Mouse (Mus musculus) yolk sac, embryonic 10.5 days (tissue): Measurements from ENCODE around the gene Mmd2.

Source experiments
- DNase-seq: peaks from one replicate; pipeline ENCODE4 v3.0.0-alpha.2; 2017; ENCODE audit warnings: low spot score

Mmd2 gene

DNA sequence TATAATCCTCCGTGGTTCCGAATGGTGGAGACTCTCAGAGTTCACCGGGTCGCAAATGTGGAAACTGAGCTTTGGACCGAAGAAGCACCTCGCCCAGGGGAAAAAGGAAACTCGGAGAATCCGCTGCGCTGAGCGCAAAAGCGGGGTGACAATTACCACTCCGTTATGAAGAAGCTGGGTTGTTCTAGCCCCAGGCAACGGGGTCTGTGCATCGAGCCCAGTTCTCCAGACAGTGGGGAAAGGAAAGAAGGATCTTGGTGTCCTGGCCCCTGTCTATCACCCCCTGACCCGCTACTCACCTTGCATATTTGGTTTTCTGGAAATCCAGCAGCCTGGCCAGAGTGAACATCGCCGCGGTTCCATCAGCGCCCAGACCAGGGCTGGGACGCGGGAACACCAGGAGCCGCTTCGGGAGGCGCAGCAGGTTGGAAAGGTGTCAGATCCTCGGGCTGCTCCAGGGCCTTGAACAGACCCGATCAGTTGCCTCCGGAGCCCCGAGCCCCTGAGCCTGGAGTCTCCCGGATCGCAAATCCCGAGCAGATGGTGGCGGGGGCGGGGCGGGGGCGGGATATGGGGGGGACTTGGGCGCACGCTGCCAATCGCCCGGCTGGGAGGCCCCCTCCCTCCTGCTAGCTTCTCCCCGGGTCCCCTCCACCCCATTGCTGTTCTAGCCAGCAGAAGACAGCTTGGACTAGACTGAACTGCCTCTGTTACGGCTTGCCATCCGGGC lies at the start of gene Mmd2:
TSS of gene Mmd2 (minus strand) at position 542 of the 730 bp plus-strand sequence.
- DNase-seq = no peak

DNA sequence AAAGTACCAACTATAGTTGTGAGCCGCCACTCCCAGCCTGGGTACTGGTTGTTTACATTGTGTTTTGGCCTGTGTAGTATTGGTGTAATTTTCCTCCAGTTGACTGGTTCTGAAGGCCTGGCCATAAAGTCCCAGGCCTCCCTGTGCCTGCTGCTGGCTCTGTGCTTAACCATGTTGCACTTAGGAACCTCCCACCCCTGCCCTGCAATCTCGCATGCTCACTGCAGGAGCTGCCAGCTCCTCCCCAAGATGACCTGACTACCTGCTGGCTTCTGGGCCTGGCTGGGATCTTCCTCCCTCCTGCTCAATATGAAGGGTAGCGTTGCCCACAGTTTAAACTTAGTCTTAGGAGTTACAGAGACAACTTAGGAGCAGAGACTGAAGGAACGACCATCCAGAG lies 43.7 kb upstream of the Mmd2 start:
- DNase-seq = no peak

DNA sequence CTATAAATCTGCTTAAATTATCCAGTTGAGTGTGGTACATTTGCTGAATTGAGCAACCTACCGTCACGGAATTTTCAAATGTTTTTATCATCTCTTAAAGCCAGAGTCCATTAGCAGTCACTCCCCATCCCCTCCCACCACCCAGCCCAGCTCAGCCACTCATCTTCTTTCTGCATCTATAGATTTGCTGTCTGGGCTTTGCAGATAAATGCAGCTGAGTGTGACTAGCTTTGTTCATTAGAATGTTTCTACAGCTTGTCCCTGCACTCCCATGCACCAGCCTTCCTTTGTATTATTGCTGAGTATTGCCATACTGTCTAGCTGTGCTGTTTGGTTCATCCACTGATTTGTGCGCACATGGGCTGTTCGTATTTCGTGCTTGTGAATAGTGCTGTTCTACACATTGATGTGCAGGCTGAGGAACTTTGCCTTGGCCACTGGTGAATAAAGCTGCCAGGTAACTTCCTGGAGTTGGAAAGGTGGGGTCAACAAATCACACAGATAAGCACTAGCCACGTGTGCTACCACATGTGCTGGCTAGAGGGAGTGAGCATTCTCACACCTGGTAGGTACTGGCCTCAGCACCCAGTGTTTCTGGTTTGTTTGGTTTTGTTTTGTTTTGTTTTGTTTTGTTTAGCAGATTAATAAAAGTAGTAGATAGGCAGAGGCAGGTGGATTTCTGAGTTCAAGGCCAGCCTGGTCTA lies 42.3 kb upstream of the Mmd2 start:
- peak; percentile 24 for DNase-seq

DNA sequence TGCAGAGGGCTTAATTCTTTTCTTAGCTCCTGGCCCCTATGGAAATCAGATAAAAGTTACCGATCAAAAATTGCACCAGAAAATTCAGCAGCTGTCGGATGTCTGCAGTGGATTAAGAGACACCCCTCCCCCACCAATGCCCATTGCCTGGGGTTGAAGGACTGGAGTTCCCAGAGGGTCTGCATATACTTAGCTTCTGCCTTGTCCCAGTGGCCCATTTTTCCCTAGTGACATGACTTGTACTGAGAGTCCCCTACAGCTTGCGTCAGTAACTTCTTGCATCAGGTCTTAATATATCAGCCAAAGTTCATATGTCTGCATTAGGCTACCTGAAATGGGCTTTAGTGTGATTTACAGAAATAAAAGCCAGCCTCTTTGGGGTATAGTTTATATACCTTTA lies 41.8 kb upstream of the Mmd2 start:
- DNase-seq = no peak

DNA sequence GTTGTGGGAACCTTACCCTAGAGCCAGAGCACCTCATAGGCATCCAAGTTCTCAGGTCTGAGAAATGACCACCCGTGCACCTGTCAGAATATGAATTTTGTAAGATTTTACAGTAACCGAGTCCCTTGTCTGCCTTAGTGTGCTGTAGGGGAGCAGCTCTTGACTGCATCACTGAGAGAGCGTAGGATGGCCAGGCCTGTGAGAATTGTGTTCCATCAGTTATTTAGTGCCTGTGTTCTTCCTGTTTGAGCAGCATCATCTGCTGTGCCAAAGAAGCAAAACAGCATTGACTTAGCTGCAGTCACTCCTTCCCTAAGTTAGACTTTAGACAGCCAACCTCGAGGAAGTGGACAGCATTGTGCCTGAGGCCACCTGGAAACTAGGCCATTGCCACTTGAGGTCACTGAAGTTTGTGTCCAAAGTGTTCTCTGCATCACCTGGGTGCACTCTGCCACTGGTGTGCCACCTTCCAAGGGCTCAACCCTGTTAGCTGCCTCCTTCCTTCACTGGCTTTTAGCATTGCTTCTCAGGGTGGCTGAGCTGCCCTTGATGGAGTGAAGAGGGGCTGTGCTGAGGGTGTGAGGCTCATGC lies 41.0 kb upstream of the Mmd2 start:
- no peak for DNase-seq

DNA sequence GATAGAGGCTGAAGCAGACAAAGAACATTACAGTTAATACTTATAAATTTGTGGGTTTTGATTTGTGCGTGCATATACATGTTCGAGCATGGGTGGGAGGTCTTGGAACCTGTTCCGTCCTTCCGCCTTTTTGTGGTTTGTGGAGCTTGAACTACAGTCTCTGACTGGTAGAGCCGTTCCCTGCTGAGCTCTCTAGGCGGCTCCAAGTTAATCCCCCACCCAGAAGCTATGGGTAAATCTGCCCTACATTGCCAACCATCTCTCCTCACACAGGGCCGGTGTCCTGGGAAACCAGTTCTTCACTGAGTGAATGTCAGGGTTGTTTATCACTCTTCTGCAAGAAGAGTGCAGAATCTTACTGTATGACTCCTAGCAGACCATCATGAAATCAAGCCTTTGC lies 39.6 kb upstream of the Mmd2 start:
- DNase-seq = no peak

DNA sequence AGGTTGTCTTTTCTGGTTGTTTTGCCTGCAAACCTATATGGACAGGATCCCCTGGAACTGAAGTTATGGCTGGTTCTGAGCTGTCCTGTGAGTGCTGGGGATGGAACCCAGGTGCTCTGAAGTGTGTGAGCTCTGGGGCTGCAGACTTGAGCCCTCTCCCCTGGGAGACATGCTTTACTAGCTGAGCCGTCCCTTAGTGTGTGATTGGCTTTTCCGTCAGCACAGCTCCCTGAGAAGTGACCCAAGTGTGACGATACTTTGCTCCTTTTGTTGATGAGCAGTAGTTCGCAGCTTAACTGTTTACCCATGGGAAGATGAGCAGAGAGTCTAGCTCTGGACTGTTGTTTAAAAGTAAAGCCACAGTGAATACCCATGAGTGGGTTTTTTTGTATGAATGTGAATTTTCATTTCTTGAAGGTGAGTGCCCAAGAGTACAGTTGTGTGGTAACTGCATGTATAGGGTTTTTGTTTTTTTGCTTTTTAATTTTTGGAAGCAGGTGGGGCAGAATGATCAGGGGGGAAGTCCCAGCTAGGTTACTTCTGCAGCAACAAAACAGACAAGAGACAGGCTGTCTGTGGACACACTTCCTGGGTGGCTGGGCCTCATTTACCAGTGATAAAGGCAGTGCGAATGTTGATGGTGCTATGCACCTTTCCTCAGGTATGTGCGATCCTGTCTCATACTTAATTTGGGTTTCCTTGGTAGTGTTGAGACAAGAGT lies 32.9 kb upstream of the Mmd2 start:
- no peak for DNase-seq

DNA sequence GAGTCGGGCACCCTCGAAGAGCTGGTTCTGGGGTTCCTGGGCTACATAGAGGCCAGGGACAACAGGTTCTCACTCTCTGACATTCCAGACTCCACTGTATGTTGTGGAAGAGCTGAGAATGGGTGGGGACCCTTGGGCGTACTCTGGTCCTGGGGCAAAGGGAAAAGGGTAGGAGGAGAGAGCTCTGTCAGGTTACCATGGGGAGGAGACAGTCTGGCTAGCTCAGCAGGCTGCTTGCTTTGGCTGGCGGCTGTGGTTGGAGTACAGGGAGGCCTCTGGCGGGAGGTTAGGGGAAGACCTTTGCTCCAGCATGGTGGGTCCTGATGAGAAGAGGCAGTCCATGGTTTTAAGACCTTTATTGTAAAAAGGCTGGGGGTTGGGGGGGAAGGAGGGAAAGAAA lies 31.5 kb upstream of the Mmd2 start:
- DNase-seq = peak; percentile 69

DNA sequence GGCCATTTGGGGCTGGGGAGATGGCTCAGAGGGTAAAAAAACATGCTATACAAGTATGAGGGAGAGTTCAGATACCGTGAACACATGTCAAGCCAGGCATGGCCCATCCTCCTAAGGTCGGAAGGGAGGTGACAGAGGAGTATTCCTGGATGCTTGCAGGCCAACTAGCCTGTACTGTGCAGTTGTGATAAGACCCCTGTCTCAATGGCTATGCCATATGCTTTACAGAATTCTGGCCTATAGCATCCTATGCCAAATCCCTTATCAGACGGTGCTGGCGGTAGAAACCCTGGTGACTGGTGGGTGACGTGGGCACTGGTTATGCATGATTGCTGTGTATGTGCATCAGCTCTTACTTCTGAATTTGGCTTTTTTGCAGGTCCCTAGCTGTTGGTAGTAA lies 29.2 kb upstream of the Mmd2 start:
- no peak for DNase-seq

DNA sequence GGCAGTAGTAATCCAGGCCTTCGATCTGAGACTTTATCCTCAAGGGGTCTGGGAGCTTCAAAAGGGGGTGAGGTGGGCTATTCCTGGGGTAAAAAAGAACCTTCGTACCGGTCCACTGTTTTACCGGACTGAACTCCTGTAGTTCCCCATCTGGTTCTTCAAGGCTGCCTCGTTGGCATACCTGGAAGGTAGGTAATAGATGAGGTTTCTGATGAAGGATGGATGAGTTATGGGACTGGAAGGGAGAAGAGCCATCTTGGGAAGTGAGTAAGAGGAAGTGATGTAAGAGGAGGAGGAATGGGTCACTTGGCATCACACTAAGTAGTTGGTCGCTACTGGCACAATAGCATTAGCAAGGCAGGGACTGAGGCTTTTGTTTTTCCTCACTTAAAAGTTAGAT lies 21.6 kb upstream of the Mmd2 start:
- no peak for DNase-seq

DNA sequence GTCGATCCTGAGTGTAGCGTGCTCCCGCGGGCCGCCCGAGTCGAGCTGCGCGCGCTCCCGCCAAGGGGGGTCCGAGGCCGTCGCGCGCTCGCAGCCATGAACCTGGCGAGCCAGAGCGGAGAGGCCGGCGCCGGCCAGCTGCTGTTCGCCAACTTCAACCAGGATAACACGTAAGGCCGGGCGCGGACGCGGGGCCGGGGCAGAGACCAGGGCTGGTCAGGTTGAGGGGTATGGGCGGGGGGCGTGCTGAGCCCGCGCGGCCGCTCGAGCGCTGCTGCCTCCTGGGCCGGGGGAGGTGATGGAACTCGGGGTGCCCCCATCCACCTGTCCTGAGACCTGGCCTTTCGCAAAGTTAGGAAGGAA lies 21.0 kb upstream of the Mmd2 start:
- DNase-seq = no peak

DNA sequence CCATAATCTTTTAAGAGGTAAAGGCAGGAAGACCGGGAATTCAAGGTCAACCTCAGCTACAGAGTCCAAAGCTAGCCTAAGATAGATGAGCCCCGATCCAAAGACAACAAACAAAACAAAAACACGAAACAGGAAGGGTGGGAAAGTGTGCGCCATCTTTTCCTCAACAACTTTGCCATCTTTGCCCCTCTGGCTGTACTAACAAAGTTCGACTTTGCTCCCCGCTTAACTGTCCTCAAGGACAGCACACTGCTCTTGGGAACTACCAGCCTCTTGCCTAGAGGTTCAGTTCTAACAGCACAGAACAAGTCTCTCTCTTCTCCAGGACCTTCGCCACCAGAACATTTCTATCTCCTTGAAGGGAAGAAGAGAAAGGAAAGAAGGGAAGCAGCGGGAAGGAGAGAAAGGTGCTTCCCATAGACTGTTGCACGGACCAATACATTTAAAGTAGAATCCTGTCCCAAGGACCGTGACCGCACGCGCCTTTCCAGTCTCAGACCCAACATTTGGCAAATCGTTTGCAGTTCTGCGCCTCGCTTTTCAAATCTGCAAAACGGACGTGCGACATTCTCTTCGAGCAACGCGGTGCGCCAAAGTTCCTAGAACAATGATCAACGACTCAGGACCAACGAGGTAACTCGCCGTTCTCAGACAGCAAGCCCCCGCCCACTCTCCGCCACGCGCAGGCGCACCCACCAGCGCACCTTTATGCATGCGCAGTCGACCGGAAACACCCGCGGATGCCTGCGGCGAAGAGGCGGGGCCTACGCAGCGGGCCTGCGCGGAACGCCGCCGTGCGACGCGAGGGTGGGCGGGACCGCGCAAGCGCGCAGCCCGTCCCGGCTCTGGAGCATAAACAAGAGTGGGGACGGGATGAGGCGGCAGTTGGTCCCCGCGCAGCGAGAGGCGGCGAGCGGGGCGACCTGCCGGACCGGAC lies 20.4 kb upstream of the Mmd2 start:
- peak; percentile 97 for DNase-seq

DNA sequence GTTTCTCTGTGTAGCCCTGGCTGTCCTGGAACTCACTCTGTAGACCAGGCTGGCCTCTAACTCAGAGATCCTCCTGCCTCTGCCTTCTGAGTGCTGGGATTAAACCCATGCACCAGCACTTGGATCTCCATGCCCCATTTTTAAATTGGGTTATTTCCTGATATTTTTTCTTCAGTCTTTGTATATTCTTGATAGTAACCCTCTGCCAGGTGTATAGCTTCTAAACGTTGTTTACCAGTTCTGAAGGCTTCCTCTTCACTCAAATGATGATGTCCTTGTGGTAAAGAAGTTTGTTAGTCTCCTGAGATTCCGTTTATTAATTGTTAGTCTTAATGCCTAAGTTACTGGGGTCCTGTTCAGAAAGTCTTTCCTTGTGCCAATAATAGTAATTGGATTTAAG lies 18.8 kb upstream of the Mmd2 start, which contains the start of gene Wipi2:
TSS of gene Wipi2 (plus strand) at position 301 of the 400 bp plus-strand sequence.
- no peak for DNase-seq

DNA sequence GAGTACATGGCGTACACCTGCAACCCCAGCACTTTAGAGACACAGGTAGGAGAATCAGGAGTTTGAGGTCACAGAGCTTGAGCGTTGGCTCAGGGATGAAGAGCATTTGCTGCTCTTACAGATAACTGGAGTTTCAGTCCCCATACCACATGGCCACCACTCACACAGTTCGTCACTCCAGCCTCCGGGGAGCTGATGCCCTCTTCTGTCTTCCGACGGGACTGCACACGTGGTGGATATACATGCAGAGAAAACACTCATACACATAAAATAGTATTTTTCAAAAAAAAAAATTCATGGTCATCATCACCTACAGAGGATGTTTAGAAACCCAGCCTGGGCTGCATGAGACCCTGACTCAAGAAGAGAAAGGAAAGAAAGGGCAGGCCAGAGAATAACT lies 14.5 kb upstream of the Mmd2 start:
- no peak for DNase-seq

DNA sequence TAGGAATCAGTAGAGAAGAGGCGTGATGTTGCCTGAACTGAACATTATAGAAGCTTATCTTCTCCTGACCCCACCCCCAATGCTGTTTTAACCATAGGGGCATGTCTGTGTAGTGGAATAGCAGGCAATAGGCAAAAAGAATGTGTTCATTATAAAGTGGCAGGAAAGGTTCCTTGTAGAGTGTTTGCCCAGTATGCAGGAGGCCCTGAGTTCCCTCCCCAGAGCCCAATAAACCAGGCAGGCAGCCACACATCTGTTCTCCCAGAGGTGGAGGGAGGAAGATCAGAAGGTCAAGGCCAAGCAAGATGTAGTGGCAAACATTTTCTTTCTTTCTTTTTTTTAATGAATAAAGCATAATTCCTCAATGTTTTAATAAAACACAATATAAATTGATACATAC lies 13.5 kb upstream of the Mmd2 start:
- DNase-seq = no peak

DNA sequence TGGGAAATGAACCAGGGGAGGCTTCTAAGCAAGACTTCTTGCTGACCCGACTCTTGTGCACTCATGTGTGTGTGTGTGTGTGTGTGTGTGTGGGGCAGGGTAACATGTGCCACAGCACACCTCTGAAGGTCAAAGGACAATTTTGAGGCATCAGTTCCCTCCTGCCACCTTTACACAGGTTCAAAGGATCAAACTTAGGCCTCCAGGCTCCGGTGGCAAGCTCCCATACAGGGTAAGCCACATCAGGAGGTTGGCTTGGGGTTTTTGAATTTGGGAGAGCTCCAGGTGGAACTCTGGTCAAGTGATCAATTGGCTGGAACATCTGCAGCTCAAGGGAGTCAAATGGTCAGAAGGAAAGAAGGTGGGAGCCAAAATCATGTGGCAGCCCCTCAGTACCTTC lies 12.8 kb upstream of the Mmd2 start:
- no peak for DNase-seq

DNA sequence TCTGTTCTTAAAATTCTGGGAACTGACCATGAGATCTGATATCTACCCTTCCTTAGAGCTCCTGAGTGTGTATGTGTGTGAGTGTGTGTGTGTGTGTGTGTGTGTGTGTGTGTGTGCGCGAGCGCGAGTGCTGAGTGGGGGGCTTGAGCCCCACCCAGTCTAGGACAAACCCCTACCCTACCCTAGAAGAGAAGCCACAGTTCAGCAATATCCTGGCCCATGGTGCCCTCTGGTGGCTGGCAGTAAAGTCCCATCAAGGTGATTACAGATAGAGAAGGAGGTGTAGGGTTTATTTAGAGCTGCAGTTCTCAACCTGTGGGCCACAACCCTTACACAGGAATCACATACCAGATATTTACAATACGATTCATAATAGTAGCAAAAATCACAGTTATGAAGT lies 11.3 kb upstream of the Mmd2 start:
- DNase-seq = peak; percentile 42

DNA sequence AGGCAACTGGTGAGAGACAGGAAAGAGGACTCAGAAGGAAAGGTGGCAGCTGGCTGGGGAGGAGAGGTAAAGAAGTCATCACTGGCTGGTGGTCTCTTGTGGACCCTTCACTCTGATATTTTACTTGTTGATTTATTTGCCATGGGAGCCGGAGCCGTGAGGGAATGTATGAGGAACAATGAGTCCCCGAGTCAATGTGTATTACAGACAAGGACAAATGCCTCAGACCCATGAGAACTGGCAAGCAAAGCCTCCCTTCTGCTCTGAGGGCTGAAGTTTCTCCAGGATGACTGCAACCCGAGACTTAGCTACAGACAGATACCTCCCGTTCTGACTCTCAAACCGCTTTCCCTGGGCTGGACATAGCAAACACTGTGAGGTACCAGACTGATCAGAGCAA lies 7.7 kb upstream of the Mmd2 start:
- DNase-seq = no peak

DNA sequence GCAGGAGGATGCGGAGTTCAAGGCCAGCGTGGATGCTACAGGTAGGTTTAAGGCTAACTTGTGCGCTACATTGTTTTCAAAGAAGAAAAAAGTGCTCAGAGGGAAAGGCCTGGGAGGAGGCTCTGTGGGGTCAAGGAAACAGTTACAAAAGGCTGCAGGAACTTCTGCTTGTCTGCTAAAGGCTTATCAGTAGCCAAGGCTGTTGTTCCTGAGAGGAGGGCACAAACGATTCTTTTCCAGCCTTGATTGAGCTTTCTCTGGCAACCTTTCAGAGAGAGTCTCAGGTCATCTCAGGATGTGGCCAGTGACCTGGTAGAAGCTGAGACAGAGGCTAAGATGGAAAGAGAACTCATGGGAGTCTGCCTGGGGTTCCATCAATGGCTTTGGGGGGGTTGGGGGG lies 7.0 kb upstream of the Mmd2 start:
- no peak for DNase-seq

DNA sequence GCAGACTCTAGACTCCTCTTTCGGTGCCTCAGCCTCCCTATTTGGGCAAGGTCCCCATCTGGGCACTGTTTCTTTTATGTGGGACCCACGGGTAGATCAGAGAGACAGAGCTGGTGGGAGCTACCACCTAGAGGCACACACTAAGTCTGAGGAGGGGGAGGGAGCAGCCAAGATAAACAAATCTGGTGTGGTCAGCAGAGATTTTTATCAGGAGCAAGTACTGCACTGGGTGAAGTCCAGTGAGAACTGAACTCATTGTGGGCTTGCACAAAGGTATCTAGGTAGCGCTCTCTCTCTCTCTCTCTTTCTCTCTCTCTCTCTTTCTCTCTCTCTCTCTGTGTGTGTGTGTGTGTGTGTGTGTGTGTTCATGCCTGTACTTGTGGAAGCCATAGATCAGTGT lies 5.9 kb upstream of the Mmd2 start:
- DNase-seq = peak; percentile 74

DNA sequence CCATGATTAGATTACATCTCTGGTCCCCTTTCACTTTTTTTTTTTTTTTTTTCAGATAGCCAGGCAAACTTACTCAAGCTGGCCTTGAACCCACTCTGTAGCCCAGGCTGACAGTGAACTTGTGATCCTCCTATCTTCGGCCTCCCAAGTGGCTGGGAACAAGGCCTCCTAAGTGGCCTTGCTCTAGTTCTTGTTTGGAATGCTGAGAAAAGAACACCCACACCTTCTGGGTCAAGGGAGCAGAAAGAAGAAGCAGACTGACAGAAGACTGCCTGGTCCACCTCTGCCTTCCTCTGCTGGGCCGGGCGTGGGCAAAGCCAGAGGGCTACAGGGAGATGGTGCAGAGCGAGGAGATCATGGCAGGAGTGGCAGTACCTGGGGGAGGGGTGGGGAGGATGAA lies 1.8 kb upstream of the Mmd2 start:
- no peak for DNase-seq

DNA sequence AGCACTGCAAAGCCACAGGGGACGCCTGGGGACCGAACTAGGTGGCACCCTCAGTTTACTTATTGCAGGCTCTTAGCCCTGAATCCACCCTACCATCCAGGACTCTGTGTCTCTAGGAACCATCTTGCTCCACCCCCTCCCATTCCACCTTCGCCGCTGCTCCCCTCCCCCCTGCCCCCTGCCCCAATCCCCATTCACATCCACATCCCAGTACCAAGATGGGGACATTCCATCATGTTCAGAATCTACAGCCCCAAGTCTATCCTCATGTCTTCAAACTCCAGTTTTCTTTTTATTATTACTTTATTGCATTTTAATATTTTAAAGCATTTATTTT lies 357 bp upstream of the Mmd2 start:
- DNase-seq = no peak
